Mouse (Mus musculus) layer of hippocampus, postnatal 14 days (tissue): ENCODE measurements at regions not wholly inside any gene's neighbourhood (a gene's known extent, or its start where the extent isn't known, plus 50 kb on each side); places are given as distances from the start of the nearest gene placed in this dataset.

ENCODE experiments used
- DNase-seq, 2 experiments: peaks; one replicate each; pipeline ENCODE4 v3.0.0; 2021 to 2022; ENCODE audit warnings: low spot score in 2 of 2, mixed read lengths in 1 of 2

DNA sequence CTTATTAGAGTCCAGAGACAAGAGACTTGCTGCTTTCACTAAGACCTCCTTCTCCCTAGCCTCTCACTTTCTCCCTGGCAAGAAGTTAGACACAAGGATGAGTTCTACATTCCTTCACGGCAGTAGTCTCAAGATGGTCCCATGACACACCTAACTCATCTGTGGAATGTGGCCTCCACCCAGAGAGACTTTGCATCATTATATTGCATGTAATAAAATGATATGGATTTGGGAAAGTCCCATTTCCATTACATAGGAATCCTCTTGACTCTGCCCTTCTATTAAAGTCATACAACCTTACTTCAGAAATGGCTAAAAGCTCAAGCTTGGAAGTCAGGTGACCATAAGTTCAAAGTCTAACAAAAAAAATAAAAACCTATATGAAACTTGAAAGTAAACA is 165.4 kb downstream of the Atp6ap1l start:
- no peak for DNase-seq

DNA sequence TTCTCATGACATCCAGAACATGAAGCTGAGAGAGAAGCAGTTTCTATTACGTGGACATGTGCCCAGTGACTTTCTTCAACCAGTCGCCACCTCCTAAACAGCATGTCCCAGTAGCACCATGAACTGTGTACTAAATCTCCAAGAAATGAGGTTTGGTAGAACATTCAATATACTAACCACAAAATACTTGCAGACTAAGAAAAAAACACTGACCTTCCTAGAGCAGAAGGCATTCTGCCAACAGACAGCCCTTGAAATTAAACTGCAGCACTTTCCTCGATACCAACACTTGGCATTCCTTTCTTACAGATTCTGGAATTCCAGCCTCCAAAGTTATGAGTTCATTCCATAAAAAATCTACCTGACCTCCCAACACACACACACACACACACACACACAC is 166.6 kb downstream of the Atp6ap1l start:
- no peak for DNase-seq

GRCm38 (mm10) chr13:90733265-90733664 is 171.9 kb downstream of the Atp6ap1l start:
- DNase-seq, result no peak

DNA sequence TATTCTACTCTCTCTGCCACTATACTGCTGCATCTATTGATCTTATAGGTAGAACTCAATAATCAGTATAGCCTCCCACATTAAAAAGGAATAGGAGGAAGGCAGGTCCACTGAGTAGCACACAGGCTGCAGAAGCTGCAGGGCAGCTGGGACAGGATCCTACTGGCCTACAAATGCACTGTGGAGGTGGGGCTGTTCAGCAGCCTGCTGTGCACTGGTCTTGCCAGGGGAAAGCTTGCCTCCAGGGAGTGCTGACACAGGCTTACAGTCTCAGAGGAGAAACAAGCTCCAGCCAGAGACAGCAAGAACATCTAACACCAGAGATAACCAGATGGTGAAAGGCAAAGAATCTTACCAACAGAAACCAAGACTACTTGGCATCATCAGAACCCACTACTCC is 176.1 kb downstream of the Atp6ap1l start:
- DNase-seq, result peak in 1 of 2 experiments; percentile 26

DNA sequence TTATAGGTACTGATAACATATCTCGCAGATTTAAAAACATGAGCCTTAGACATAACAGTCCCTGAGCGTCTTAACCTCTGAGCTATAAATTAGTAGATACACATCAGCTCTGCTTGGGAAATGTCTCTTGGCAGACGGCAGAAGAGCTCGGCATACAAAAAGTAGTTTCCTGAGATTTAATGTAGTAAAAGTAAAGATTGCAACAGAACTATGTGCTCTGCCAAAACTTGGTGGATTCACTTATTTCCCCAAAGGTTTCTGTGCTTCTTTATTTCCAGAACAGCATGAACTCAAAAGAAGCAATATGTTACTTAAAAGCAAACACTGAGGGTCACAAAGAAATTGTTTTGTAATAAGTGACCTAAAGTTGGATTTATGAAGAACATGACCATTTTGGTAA is 177.3 kb downstream of the Atp6ap1l start:
- DNase-seq, result no peak

DNA sequence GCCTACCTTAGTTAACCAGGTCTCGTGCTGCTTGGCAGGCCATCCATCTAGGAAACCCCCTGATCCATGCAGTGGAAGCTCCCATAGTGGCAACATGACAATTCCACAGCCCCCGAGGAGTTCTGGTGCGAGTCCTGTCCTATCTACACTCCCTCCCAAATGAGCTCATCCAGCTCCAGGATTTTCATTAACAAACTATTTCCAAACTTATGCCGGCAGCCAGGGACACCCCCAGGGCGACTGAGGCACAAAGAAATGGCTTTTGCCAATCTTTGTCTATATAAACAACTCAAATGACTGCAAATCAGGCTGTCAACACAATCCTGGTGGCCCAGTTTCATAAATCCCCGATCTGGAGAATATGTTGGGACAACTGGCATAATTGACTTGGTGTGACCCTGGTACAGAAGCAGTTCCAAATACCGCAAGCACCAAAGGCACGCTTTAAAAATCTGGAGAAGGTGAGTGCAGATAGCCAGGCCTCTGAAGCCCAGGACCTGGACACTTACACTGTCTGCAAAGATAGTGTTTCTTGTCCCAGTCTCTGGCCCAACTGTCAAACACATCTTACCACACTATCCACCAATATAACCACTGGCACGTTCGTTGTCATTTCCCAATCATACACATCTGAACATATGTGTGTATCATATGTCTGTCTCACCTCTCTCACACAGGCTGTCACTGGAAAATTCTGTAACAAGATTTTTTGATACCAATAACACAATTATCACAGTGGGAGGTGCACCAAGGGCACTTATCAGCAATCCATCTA is 179.9 kb downstream of the Atp6ap1l start:
- no peak for DNase-seq

DNA sequence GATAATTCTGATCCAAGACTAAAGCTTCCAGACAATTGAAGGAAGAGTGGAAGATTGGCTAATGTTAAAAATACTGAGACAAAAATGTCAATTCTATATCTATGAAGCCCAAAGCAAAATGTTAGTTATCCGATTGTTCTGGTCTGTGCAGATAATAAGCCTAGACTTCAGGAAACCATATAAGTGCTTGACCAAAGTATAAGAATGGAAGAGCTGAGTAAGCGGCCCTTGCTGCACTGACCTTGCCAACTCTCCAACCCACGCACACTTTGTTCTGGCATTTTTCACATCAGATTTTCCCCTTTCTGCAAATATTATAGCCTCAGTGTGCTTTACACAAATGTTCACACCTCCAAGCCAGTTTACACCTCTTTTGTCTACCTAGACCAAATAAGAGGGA is 180.6 kb downstream of the Atp6ap1l start:
- DNase-seq, result no peak

DNA sequence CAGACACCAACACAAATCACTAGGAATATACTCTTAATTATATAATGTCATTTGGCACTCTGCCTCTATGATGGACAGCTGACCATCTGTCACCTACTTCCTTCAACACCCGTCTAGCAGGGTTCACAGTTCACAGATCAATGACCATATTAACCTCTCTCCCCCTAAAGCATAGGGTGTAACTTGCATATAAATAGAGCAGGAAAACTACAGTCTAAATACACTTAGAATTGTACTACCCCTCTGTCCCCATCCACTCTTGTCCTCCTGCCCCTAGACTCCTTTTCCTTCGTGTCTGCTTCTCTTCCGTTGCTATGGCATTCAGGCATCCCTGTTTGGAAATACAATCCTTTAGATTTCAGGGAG is 181.6 kb downstream of the Atp6ap1l start:
- no peak for DNase-seq

- DNase-seq, result peak; percentile 14 to 15
These were observed 182.3 kb downstream of the Atp6ap1l start for GRCm38 (mm10) chr13:90722599-90723532.

DNA sequence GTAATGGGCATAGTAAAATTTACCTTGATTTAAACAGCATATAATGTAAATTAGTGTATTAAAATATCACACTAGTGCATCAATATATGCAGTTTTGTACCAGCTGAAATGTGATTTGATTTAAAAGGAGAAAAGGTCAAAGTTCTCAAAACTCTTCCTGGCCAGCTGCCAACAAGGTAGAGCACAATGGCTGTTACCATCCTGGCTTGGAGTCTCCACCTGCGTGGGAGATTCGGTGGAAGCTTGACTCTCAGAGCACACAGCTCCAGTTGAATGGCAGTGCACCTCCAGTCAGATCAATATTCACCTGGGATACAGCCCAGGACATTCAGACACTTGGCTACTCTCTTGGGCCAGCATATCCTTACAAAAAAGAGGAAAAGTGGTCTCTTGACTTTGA is 220.8 kb downstream of the Atp6ap1l start:
- DNase-seq, result no peak

DNA sequence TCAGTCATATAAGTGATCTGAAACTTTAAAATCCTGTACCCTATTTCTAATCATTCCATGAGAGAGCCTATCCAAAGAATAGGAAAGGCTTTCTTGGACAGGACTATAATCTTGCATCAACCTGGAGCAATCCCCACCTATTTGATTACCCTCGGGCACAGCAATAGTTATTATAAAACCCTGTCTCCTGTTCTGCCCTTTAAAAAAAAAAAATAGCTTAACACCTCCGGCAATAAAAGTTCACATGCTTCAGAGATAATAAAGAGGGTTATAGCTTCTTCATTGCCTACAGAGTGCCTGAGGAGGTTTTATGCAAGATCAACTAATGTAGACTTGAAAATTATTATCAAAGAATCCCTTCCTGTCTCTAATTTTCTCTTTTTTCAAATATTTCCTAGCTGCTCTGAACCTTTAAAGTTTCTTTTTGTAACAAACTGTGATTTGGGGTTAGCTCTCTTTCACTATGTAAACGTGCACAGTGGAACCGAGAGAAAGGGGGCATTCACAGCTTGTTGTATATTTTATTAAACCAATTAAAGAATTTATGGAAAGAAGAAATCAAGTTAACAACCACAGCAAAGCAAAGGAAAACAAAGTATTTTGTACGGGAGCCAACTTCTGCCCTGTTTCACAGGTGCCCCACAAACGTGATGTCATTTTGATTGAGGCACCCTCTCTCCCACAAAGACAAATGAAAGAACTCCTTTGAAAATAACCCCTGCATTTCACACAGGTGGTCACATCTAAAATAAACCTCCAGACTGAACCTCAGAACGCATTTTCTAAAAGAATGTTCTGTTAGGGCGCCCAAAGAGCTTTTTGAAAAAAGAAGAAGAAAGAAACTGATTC is 225.8 kb downstream of the Atp6ap1l start:
- no peak for DNase-seq

DNA sequence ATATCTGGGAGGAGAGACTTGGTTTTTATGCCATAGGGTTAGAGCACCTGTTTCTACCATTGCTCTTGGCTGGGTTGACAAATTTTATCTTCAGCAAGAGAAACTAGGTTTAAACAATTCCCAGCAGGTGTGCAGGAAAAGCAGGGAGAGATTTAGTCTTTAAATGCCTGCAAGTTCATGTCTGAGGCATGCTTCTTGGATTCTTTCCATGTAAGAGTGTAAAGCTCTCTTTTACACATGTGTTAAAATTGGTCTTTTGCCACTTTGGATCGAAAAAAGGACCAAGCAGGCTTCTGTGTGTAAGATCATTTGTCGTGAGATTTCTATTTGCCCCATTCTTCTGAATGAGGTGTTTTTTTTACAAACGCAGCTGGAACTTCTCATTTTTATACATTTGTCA is 231.3 kb downstream of the Atp6ap1l start:
- DNase-seq, result no peak

DNA sequence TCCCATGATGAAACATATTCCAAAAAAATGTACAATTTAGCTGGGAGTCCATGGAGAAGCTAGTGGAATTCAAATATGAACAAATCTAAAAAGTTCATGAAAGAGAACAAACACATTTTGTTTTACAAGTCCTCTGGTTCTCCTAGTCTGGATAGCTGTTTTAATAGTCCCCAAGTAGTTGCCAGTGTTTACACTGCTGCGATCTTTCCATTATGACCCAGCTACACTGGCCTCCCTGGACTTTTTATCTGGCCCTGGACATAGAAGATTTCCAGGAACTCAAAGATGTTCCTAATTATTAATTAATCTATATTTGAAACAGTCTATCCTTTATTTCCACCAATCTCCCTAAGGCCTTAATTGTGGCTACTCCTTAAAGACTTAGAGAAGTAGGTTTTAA is 232.1 kb downstream of the Atp6ap1l start:
- DNase-seq, result no peak

DNA sequence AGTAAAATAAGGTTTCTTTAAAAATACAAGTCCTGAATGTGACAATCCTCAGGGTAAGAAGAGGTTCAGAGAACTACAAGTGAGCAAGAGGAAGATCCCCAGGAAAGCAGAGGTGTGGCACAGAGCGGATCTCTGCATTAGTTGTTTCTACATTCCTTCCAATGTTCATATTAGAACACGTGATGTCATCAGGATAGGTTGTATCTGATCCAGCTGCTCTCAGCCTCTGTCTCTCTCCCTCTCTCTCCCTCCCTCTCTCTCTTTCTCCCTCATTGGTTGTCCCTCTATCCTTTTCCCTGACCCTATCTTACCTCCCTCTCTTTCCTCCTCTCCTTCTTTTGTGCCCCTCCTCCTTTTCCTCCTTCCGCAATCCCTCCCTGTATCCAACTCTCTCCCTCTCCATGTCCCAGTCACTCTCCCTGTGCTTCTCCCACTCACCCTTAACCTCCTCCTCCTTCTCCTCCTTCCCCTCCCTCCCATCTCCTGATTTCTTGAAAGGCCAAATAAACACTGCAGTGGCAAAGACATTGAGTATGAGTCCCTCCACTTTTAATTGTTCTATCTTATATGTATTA is 243.5 kb downstream of the Atp6ap1l start:
- DNase-seq, result no peak

GRCm38 (mm10) chr13:90660950-90661349 is 244.2 kb downstream of the Atp6ap1l start:
- no peak for DNase-seq

- DNase-seq, result no peak
These were observed 246.1 kb downstream of the Atp6ap1l start for GRCm38 (mm10) chr13:90659087-90659486.

DNA sequence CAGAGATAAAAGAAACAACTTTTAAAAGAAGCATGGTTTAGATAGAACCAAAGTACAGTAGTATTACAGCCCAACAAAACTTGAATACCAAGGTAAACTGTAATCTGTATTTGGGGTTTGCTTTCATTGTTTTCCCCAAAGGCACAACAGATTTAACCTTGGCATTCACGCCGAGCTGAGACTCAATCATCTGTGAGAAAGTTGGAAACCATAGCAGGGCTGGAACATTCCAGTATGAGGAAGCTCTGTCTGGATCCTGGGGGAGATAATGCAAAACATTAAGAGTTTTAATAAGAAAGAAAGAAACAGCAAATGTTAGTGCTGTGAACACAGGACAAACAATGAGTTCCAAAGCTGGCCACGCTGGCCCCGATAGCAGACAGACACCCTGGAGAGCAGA is 258.8 kb downstream of the Atp6ap1l start:
- DNase-seq, result no peak

DNA sequence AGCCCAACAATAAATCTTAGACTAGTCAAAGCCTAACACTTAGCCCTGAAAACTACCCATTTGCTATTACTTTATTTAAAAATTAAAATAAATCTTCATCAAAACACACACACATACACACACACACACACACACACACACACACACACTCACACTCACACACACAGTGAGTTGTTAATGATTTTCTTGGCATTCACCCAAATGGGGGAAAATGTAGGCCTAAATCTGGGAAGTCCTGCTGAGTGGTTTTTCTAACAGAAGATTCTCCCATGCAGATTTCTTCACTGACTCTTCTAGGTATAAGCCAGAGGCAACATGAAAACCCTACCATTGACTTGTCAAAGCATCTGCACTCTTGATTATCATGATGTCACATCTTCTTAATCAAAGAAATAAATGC is 260.9 kb downstream of the Atp6ap1l start:
- DNase-seq, result no peak

DNA sequence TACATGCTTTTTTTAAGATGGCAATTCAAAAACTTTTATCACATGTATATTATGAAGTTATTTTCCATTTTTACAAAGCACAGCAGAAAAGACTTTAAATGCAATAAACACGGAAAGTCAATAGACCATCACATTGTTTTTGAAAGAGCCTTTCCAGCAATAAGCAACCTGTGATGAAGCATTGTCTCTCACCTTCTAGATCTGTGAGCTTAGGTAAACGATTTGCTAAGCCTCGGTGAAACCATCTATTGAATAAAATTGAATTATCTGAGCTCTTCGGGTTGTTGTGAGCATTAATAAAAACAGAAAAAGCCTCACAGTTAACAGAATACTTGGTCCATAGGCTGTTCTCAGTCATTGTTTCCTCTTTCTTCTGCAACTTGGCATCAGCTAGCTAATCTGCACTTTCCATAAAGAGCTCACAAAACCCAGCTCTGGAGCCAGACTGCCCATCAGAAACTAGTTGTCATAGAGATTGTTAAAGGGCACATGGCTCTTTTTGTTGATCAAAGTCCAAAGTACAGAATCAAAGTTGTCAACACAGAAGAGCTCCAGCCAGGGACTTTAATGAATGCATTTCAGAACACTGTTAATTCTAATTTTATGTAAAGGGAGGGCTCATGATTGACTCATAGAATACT is 261.5 kb downstream of the Atp6ap1l start:
- no peak for DNase-seq

- peak; percentile 11 to 78 for DNase-seq
These were observed 262.0 kb downstream of the Atp6ap1l start for GRCm38 (mm10) chr13:90643109-90643508.
